In genomic region chr17:7182187-7182586, GRCm38 (mm10) we compare ENCODE assay signal across 12 mouse cellular contexts.
"Had no signal": no experiment of that assay in that cellular context is flagged by ENCODE, and none has a peak within 500 bp of the region (broad histone marks: within the 10 kb centered on the region; RNA-seq: fewer than 3 reads in every experiment).

No protein-coding gene starts in this region.

- H3K9ac ChIP-seq: limb, embryonic 13.5 days; liver, embryonic 14.5 days; neural tube, embryonic 15.5 days had no signal

- DNase-seq: kidney, adult 9 months; kidney, postnatal 14 days; left cerebral cortex, postnatal 4 days; lung, adult 18-20 months; right cerebral cortex, adult 18-20 months; right cerebral cortex, postnatal 25 days; thymus, postnatal 4 days had no signal

- H3K27me3 ChIP-seq: limb, embryonic 13.5 days; neural tube, embryonic 15.5 days had no signal

- H3K9me3 ChIP-seq: limb, embryonic 13.5 days; neural tube, embryonic 15.5 days had no signal

- H3K4me3 ChIP-seq: limb, embryonic 13.5 days; myocyte; neural tube, embryonic 15.5 days had no signal

- H3K27ac ChIP-seq: limb, embryonic 13.5 days; liver, embryonic 14.5 days; neural tube, embryonic 15.5 days had no signal

- H3K4me2 ChIP-seq: limb, embryonic 13.5 days; midbrain, embryonic 11.5 days; neural tube, embryonic 15.5 days had no signal

- H3K4me1 ChIP-seq: limb, embryonic 13.5 days had no signal

- H3K36me3 ChIP-seq: limb, embryonic 13.5 days; neural tube, embryonic 15.5 days had no signal
